Mouse (Mus musculus) MEL (cell line): Measurements from ENCODE around the gene Ephx1.

Experiments used
- BHLHE40 ChIP-seq: IDR thresholded peaks from 2 replicates; pipeline ENCODE4 v1.6.1; 2012; ENCODE audit warnings: low read depth, mild to moderate bottlenecking, inconsistent platforms, low read length, improper control_type of control experiment, borderline replicate concordance
- CHD1 ChIP-seq: IDR thresholded peaks from 2 replicates; pipeline ENCODE4 v1.6.1; 2012; ENCODE audit warnings: low read depth, mild to moderate bottlenecking, inconsistent platforms, low read length, improper control_type of control experiment
- CTCF ChIP-seq, 3 experiments: IDR thresholded peaks in 2 of 3; conservative IDR thresholded peaks in 1 of 3; 2 replicates each; pipeline ENCODE4 v1.5.1; 2011 to 2012; ENCODE audit warnings: low read length in 3 of 3, low read depth in 2 of 3, mild to moderate bottlenecking in 2 of 3, improper control_type of control experiment in 1 of 3, inconsistent platforms in 1 of 3, mixed read lengths in 1 of 3, moderate library complexity in 1 of 3; ENCODE audit not compliant: control insufficient read depth in 1 of 3, insufficient read depth in 1 of 3, poor library complexity in 1 of 3, severe bottlenecking in 1 of 3
- ELF1 ChIP-seq: IDR thresholded peaks from 2 replicates; pipeline ENCODE4 v1.6.1; 2014; ENCODE audit warnings: low read depth, mild to moderate bottlenecking, inconsistent platforms, low read length, improper control_type of control experiment, moderate library complexity
- EP300 ChIP-seq, 2 experiments: IDR thresholded peaks; 2 replicates each; pipeline ENCODE4 v1.6.1; 2011; ENCODE audit warnings: improper control_type of control experiment in 2 of 2, low read length in 2 of 2, low read depth in 1 of 2, mild to moderate bottlenecking in 1 of 2
- GATA1 ChIP-seq: IDR thresholded peaks from 2 replicates; pipeline ENCODE4 v1.6.1; 2011; ENCODE audit warnings: low read depth, low read length, improper control_type of control experiment
- MAFK ChIP-seq: IDR thresholded peaks from 2 replicates; pipeline ENCODE4 v1.6.1; 2011; ENCODE audit warnings: low read depth, mild to moderate bottlenecking, low read length, improper control_type of control experiment, borderline replicate concordance
- MAX ChIP-seq: IDR thresholded peaks from 2 replicates; pipeline ENCODE4 v1.6.1; 2011; ENCODE audit warnings: low read length, improper control_type of control experiment
- MEF2A ChIP-seq: IDR thresholded peaks from 2 replicates; pipeline ENCODE4 v1.6.1; 2014; ENCODE audit warnings: low read depth, mild to moderate bottlenecking, inconsistent platforms, low read length, improper control_type of control experiment; ENCODE audit not compliant: poor library complexity, insufficient replicate concordance, severe bottlenecking; ENCODE audit errors: extremely low read depth
- NRF1 ChIP-seq: IDR thresholded peaks from 2 replicates; pipeline ENCODE4 v1.6.1; 2014; ENCODE audit warnings: low read depth, mild to moderate bottlenecking, inconsistent platforms, low read length, improper control_type of control experiment, moderate library complexity; ENCODE audit not compliant: poor library complexity, insufficient read depth, severe bottlenecking
- TBP ChIP-seq: IDR thresholded peaks from 2 replicates; pipeline ENCODE4 v1.8.0; 2011; ENCODE audit warnings: low read depth, low read length, improper control_type of control experiment
- ZC3H11A ChIP-seq: IDR thresholded peaks from 2 replicates; pipeline ENCODE4 v1.6.1; 2012; ENCODE audit warnings: low read depth, mild to moderate bottlenecking, inconsistent platforms, low read length, improper control_type of control experiment

GRCm38 (mm10) chr1:181014731-181015500 is 5.8 kb downstream of the Ephx1 start:
- TF ChIP-seq CTCF (IDR thresholded peaks at IDR 0.05 in 2 of 3, conservative IDR thresholded peaks at IDR 0.05 in 1 of 3; ENCODE audit: control insufficient read depth in 1 of 3, insufficient read depth in 1 of 3, low read depth in 2 of 3, low read length in 3 of 3, poor library complexity in 1 of 3, severe bottlenecking in 1 of 3), result no peak
- no peak for TF ChIP-seq ELF1
- TF ChIP-seq EP300 (IDR thresholded peaks at IDR 0.05; ENCODE audit: low read depth in 1 of 2, low read length in 2 of 2), result no peak
- TF ChIP-seq TBP, result no peak
- TF ChIP-seq GATA1, result no peak
- no peak for TF ChIP-seq MAX
- no peak for TF ChIP-seq CHD1
- TF ChIP-seq MAFK, result no peak
- no peak for TF ChIP-seq BHLHE40
- TF ChIP-seq ZC3H11A, result no peak
- no peak for TF ChIP-seq MEF2A
- no peak for TF ChIP-seq NRF1
